8 mouse cellular contexts compared by ENCODE assay signal in genomic region chr7:59229183-59229911, GRCm38 (mm10). TPM values are rescaled to one million over a fixed set of nuclear protein-coding genes. Genes with fewer than 3 reads are reported as not detected.
A peak's percentile ranks its signal among the peaks of the same experiment; 100 is the strongest.
DNase-seq lines count a peak whose midpoint lies in the region; ATAC-seq lines count a peak whose summit lies in the region.

No protein-coding gene starts in this region.

- peak; percentile 11 for ATAC-seq in inflammation-experienced regulatory T-cells, adult 6 months
- ATAC-seq in limb, embryonic 13.5 days (ENCODE audit: low FRiP score, low read depth) = peak; percentile 55
- peak; percentile 65 for ATAC-seq in midbrain, embryonic 13.5 days
- peak; percentile 38 for ATAC-seq in stomach, embryonic 14.5 days (ENCODE audit: insufficient number of reproducible peaks, insufficient read depth, low FRiP score, low read depth)

- no peaks in the 10 kb centered on the region for H3K36me3 ChIP-seq in limb, embryonic 13.5 days
- H3K36me3 ChIP-seq in midbrain, embryonic 13.5 days = no peaks in the 10 kb centered on the region
- H3K36me3 ChIP-seq in stomach, embryonic 14.5 days (ENCODE audit: control insufficient read depth, insufficient read depth, low read length) = no peaks in the 10 kb centered on the region

- WGBS in limb, embryonic 13.5 days = under 1% methylated on average over 47 of the region's 52 CpGs
- under 1% methylated on average over 51 of the region's 52 CpGs for WGBS in midbrain, embryonic 13.5 days
- under 1% methylated on average over 40 of the region's 52 CpGs for WGBS in stomach, embryonic 14.5 days

- H3K27me3 ChIP-seq in limb, embryonic 13.5 days = no peaks in the 10 kb centered on the region
- H3K27me3 ChIP-seq in midbrain, embryonic 13.5 days = no peaks in the 10 kb centered on the region
- no peaks in the 10 kb centered on the region for H3K27me3 ChIP-seq in stomach, embryonic 14.5 days (ENCODE audit: control insufficient read depth, insufficient read depth, low read length)

- DNase-seq in ovary, adult 18-20 months (ENCODE audit: low spot score) = peak; percentile 21
- no peak for DNase-seq in ovary, postnatal 14 days (ENCODE audit: low spot score)
- DNase-seq in embryo, embryonic 10 days (ENCODE audit: low spot score) = peak; percentile 47
- DNase-seq in gastrocnemius, postnatal 10 days = peak; percentile 62

- peak overlapping the region; percentile 67 for H3K4me2 ChIP-seq in limb, embryonic 13.5 days (replicated peaks)
- peak overlapping the region; percentile 65 for H3K4me2 ChIP-seq in midbrain, embryonic 13.5 days (replicated peaks)
- H3K4me2 ChIP-seq in stomach, embryonic 14.5 days (replicated peaks; ENCODE audit: low read depth, low read length) = peak overlapping the region; percentile 70

- H3K27ac ChIP-seq in limb, embryonic 13.5 days = peak overlapping the region; percentile 98
- peak overlapping the region; percentile 98 for H3K27ac ChIP-seq in midbrain, embryonic 13.5 days
- peak overlapping the region; percentile 98 for H3K27ac ChIP-seq in stomach, embryonic 14.5 days (ENCODE audit: low read length)

- H3K9me3 ChIP-seq in limb, embryonic 13.5 days = no peaks in the 10 kb centered on the region
- H3K9me3 ChIP-seq in midbrain, embryonic 13.5 days = no peaks in the 10 kb centered on the region
- H3K9me3 ChIP-seq in stomach, embryonic 14.5 days (ENCODE audit: control insufficient read depth, low read depth, low read length) = no peaks in the 10 kb centered on the region

- peak overlapping the region; percentile 95 for H3K4me3 ChIP-seq in limb, embryonic 13.5 days
- H3K4me3 ChIP-seq in midbrain, embryonic 13.5 days (replicated peaks) = peak overlapping the region; percentile 99
- H3K4me3 ChIP-seq in stomach, embryonic 14.5 days (ENCODE audit: low read depth, low read length) = peak overlapping the region; percentile 99

- H3K9ac ChIP-seq in limb, embryonic 13.5 days = peak overlapping the region; percentile 99
- H3K9ac ChIP-seq in midbrain, embryonic 13.5 days (replicated peaks) = peak overlapping the region; percentile 99
- peak overlapping the region; percentile 97 for H3K9ac ChIP-seq in stomach, embryonic 14.5 days (replicated peaks; ENCODE audit: low read depth, low read length)

- peaks cover 12% of the 10 kb centered on the region for H3K4me1 ChIP-seq in limb, embryonic 13.5 days
- peaks cover 15% of the 10 kb centered on the region for H3K4me1 ChIP-seq in midbrain, embryonic 13.5 days (replicated peaks)
- H3K4me1 ChIP-seq in stomach, embryonic 14.5 days (ENCODE audit: control insufficient read depth, insufficient read depth, low read length) = peaks cover 7% of the 10 kb centered on the region; the same call in 1 of the 2 replicates

RNA-seq across cellular contexts. Expression of gene Ube3a, which starts 0.8 kb away (rescaled TPM):
- total RNA-seq in gastrocnemius, postnatal 10 days (2021) = 100 to 1,000 TPM in 1 of 2 experiments, 10 to 100 TPM in 1; 97.0 to 106 TPM
- polyA plus RNA-seq in inflammation-experienced regulatory T-cells, adult 6 months (2017; shearing (Covaris generic)) = 10 to 100 TPM; 46.3 to 71.3 (median 53.6) TPM
- 141 TPM in 2 replicates for polyA plus RNA-seq in limb, embryonic 13.5 days (2015; fragmentation: Nextera tagmentation; extraction: Ambion mirVana)
- polyA plus RNA-seq in midbrain, embryonic 13.5 days (2015; fragmentation: Nextera tagmentation; extraction: Ambion mirVana) = 183 and 186 TPM in 2 replicates
- polyA plus RNA-seq in stomach, embryonic 14.5 days (2014; fragmentation: Nextera tagmentation; extraction: Ambion mirVana) = 134 and 148 TPM in 2 replicates

Comparison
In these comparisons a context has a peak if more than half of its experiments do, and no peak if none do; other contexts are left out.
1. ATAC-seq: peak in every context shown above with its lines; median percentile 65 in midbrain, embryonic 13.5 days; 55 in limb, embryonic 13.5 days; 38 in stomach, embryonic 14.5 days; 11 in inflammation-experienced regulatory T-cells, adult 6 months.